Mouse (Mus musculus): ENCODE results near the gene C1qtnf4.
"Not testable (repeated sequence)": the region's sequence is repeated elsewhere in the genome, so short reads cannot be mapped to it uniquely, and the experiment has no call there.

Gene C1qtnf4

GRCm38 (mm10) chr2:90886436-90886835 is 776 bp downstream of the C1qtnf4 start:
- DNase-seq = no peak

DNA sequence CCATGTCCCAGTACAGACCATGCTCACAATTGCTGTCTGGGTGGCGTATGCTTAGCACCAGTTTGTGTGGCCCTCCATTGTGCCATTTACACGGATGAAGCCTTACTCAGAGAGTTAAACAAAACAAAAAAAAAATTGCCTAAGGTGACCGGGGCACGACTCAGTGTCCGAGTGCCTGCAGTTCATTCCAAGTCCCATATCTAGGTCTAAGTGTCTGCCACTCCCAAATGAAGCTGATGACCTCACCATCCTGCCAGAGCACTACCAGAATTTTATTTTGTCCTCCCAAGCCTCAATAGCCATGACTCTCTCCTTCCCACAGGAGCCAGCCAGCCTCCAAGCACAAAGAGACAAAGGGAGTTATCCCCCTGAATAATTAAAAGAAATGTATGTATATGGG is 2.0 kb downstream of the C1qtnf4 start:
- DNase-seq = no peak

- peak; percentile 46 to 50 for DNase-seq
Measured at GRCm38 (mm10) chr2:90889550-90890548, 4.2 kb downstream of the C1qtnf4 start.

GRCm38 (mm10) chr2:90893673-90894298 is 8.1 kb downstream of the C1qtnf4 start:
- DNase-seq = no peak

- DNase-seq = not testable (repeated sequence)
Measured at GRCm38 (mm10) chr2:90894299-90894677, 8.6 kb downstream of the C1qtnf4 start.

DNA sequence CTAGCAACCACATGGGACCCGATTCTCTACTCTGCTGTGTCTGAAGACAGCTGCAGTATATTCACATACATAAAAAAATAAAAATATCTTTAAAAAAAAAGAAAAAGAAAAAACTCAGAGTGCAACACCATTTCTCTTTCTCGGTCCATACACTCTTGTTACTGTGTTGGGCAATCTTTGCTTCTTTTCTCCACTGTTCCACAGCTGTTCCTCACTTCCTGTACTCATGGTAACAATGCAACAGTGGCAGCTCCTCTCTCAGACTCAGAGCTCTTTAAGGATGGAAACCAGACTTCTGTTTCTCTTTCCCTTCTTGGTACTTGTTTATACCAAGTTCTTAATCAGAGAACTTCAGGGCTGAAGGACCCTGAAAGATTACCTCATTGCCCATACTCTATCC is 17.7 kb downstream of the C1qtnf4 start:
- DNase-seq = no peak

- peak; percentile 87 to 88 for DNase-seq
Measured at GRCm38 (mm10) chr2:90904076-90904855, 18.6 kb downstream of the C1qtnf4 start, which contains the start of the genes Kbtbd4 and Ndufs3. Gene Kbtbd4, plus strand, starts transcription at chr2:90904740. Gene Ndufs3, minus strand, starts transcription at chr2:90904827.

GRCm38 (mm10) chr2:90904856-90905224 is 19.2 kb downstream of the C1qtnf4 start:
- no peak for DNase-seq

DNA sequence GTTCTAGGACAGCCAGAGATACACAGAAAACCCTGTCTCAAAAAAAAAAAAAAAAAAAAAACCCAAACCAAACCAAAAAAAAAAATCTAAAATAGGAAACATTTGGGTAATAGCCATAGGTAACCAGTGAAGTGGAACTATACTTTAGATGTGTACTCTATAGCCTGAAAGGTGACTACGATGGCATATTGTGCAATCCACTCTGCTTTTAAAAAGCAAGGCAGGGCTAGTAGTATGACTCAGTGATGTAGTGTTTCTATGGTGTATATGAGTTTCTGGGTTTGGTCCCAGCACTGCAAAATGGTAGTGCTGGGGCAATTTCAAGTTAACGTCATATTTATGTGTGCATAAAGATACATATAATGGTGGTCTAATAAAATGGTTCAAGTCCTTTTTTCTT is 21.1 kb downstream of the C1qtnf4 start:
- no peak for DNase-seq

DNA sequence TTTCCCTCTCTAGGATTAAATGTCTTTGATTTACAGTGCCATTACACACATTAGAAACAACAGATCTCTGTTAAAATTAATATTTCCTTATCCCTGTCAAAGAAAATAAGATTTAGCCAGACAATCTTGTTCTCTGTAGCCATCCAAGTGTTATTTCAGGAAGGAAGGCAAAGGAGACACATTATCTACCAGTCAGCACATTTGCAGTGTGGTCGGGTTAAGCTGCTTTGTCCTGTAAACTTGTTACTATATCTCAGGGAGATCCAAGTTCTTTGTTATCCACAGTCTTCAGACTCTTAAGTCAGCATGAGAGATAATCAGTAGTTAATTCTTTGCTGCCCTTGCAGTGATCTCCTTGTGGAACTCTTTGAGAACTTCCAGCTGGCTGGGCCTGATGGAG is 25.2 kb downstream of the C1qtnf4 start:
- DNase-seq = no peak

DNA sequence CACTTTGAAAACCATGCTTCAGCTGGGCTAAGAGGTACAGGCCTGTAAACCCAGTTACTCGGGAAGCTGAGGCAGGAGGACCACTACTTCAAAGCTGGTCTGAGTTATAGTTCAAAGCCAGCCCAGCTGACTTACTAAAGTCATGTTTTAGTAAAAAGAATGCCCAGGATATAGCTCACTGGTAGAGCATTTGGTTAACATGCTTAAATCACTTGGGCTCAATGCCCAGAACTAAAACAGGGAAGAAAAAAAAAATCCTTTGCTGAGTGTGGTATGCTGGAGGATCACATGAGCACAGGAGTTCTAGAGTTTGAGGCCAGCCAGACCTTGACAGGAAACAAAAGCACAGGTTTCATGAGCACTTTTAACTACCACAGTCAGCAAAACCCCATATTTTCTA is 26.0 kb downstream of the C1qtnf4 start:
- DNase-seq = no peak

DNA sequence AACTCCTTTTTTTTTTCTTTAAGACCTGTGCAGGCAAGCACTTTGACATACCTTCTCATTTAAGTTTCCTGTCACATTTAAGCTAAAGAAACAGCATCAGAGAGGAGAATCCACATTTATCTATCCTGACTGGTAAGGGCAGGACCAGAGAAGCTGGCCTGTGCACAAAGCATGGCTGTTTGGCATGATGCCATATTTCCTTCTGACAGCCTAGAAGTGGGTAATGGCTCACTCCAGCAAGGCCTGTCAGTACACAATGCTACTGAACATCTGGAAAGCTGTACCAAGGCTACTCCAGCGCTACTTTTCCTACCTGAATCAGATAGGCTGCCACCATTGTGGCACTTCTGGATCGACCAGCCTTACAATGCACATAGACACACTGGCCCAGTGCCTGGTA is 28.0 kb downstream of the C1qtnf4 start:
- peak in 1 of 2 experiments; percentile 30 for DNase-seq

DNA sequence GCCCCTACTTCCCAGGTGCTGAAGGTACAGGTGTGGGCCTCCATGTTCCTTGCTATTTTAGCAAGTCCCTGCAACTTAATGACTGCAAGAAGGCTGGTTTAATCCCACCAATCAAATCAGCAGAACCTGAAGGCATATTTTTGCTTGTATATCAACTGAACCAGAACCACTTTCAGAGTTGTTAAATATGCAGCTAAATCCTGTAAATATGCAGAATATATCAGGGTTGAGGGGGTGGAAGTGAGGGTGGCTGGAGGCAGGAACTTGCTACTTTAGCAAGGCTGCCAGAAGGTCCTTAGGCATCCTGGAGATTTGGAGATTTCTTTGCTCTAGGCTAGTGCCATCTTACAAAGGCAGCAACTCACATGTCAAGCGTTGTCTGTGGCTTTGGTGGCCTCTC is 29.9 kb downstream of the C1qtnf4 start:
- no peak for DNase-seq

DNA sequence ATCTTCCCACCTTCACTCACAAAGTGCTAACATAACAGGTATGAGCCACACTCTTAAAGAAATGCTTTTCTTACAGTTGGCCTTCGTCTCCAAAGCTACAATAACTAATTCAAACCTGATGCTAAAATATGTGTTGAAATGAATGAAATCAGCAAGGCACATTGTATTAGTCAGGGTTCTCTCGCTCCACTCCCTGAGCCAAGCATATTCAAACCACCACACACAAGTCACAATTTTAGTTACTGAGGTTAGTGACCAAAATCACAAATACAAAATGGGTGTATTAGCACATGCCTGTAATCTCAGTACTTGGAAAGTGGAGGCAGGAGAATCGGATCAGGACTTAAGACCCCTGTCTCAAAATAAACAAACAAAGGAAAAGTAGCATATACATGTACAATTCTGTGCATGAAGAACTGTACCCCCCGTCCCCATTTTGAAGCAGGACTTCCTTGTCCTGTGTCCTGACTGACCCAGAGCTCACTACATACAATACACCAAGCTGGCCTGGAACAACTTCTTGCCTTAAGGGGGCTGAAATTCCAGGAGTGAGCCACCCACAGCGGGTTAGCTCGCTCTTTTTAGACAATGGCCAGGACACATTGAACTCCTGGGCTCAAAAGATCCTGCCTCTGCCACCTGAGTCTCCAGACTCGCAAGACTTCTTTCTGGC is 31.0 kb downstream of the C1qtnf4 start:
- no peak for DNase-seq

- peak; percentile 66 to 81 for DNase-seq
Measured at GRCm38 (mm10) chr2:90917233-90917998, 31.8 kb downstream of the C1qtnf4 start.

- peak in 1 of 2 experiments; percentile 7 for DNase-seq
Measured at GRCm38 (mm10) chr2:90917999-90918698, 32.5 kb downstream of the C1qtnf4 start.

DNA sequence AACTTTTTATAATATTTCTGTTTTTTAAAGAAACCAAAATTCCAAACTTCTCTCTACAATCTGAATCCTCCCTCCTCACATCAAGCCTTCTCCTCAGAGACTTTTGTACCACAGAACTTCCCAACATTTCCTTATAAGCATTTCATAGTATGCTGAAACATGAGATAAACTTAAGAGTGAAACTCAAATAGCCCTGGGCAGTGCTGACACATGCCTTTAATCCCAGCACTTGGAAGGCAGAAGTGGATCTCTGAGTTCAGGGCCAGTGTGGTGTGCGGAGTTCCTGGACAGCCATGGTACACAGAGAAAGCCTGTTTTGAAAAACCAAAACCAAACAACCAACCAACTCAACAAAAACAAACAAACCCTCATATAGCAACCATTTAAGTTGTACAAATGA is 35.5 kb downstream of the C1qtnf4 start:
- no peak for DNase-seq

- DNase-seq = no peak
Measured at GRCm38 (mm10) chr2:90922636-90923035, 37.0 kb downstream of the C1qtnf4 start.

- DNase-seq = no peak
Measured at GRCm38 (mm10) chr2:90928566-90928965, 42.9 kb downstream of the C1qtnf4 start.

- no peak for DNase-seq
Measured at GRCm38 (mm10) chr2:90931829-90932228, 46.2 kb downstream of the C1qtnf4 start.

- DNase-seq = no peak
Measured at GRCm38 (mm10) chr2:90932273-90932672, 46.6 kb downstream of the C1qtnf4 start.

Measured in lung, adult 18-20 months (tissue).